Mouse (Mus musculus): Measurements from ENCODE around the gene Krt4. TPM values are rescaled to one million over a fixed set of nuclear protein-coding genes. Genes with fewer than 3 reads are reported as not detected.
A peak's percentile ranks its signal among the peaks of the same experiment; 100 is the strongest.

The Krt4 gene
- polyA plus RNA-seq, 1 experiment = 2.3 TPM

- no peak for DNase-seq (ENCODE audit: low read depth)
Measured at GRCm38 (mm10) chr15:101933024-101933423, 8.5 kb upstream of the Krt4 start.

GRCm38 (mm10) chr15:101929666-101930065 lies 5.1 kb upstream of the Krt4 start:
- TF ChIP-seq CTCF (IDR thresholded peaks at IDR 0.05; ENCODE audit: borderline replicate concordance, extremely low read depth, insufficient read depth, insufficient read length) (no peak), POLR2A (IDR thresholded peaks at IDR 0.05; ENCODE audit: borderline replicate concordance, extremely low read depth, insufficient read depth, insufficient read length, poor library complexity, severe bottlenecking) (no peak)
- DNase-seq (ENCODE audit: low read depth) = peak; percentile 14

More at GRCm38 (mm10) chr15:101933024-101933423, 8.5 kb upstream of the Krt4 start:
- TF ChIP-seq CTCF (IDR thresholded peaks at IDR 0.05; ENCODE audit: borderline replicate concordance, extremely low read depth, insufficient read depth, insufficient read length) = no peak
- TF ChIP-seq POLR2A (IDR thresholded peaks at IDR 0.05; ENCODE audit: borderline replicate concordance, extremely low read depth, insufficient read depth, insufficient read length, poor library complexity, severe bottlenecking) = no peak

GRCm38 (mm10) chr15:101929087-101929486 lies 4.6 kb upstream of the Krt4 start:
- TF ChIP-seq CTCF (IDR thresholded peaks at IDR 0.05; ENCODE audit: borderline replicate concordance, extremely low read depth, insufficient read depth, insufficient read length) = no peak
- TF ChIP-seq POLR2A (IDR thresholded peaks at IDR 0.05; ENCODE audit: borderline replicate concordance, extremely low read depth, insufficient read depth, insufficient read length, poor library complexity, severe bottlenecking) = no peak
- DNase-seq (ENCODE audit: low read depth) = no peak

- TF ChIP-seq CTCF (IDR thresholded peaks at IDR 0.05; ENCODE audit: borderline replicate concordance, extremely low read depth, insufficient read depth, insufficient read length) = no peak
- TF ChIP-seq POLR2A (IDR thresholded peaks at IDR 0.05; ENCODE audit: borderline replicate concordance, extremely low read depth, insufficient read depth, insufficient read length, poor library complexity, severe bottlenecking) = no peak
- no peak for DNase-seq (ENCODE audit: low read depth)
Measured at GRCm38 (mm10) chr15:101927340-101928080, 3.0 kb upstream of the Krt4 start.

- no peak for TF ChIP-seq POLR2A (IDR thresholded peaks at IDR 0.05; ENCODE audit: borderline replicate concordance, extremely low read depth, insufficient read depth, insufficient read length, poor library complexity, severe bottlenecking)
- DNase-seq (ENCODE audit: low read depth) = no peak
Measured at GRCm38 (mm10) chr15:101925041-101925440, 506 bp upstream of the Krt4 start.

GRCm38 (mm10) chr15:101922296-101922695 lies 2.2 kb downstream of the Krt4 start:
- DNase-seq (ENCODE audit: low read depth) = no peak
- no peak for TF ChIP-seq POLR2A (IDR thresholded peaks at IDR 0.05; ENCODE audit: borderline replicate concordance, extremely low read depth, insufficient read depth, insufficient read length, poor library complexity, severe bottlenecking)

GRCm38 (mm10) chr15:101916072-101916471 lies 8.5 kb downstream of the Krt4 start:
- DNase-seq (ENCODE audit: low read depth) = no peak

GRCm38 (mm10) chr15:101904849-101905248 lies 19.7 kb downstream of the Krt4 start:
- DNase-seq (ENCODE audit: low read depth) = no peak
- TF ChIP-seq POLR2A (IDR thresholded peaks at IDR 0.05; ENCODE audit: borderline replicate concordance, extremely low read depth, insufficient read depth, insufficient read length, poor library complexity, severe bottlenecking) (no peak), CTCF (IDR thresholded peaks at IDR 0.05; ENCODE audit: borderline replicate concordance, extremely low read depth, insufficient read depth, insufficient read length) (no peak)

More at GRCm38 (mm10) chr15:101916072-101916471, 8.5 kb downstream of the Krt4 start:
- no peak for TF ChIP-seq POLR2A (IDR thresholded peaks at IDR 0.05; ENCODE audit: borderline replicate concordance, extremely low read depth, insufficient read depth, insufficient read length, poor library complexity, severe bottlenecking)
- TF ChIP-seq CTCF (IDR thresholded peaks at IDR 0.05; ENCODE audit: borderline replicate concordance, extremely low read depth, insufficient read depth, insufficient read length) = no peak

- DNase-seq (ENCODE audit: low read depth) = no peak
- TF ChIP-seq POLR2A (IDR thresholded peaks at IDR 0.05; ENCODE audit: borderline replicate concordance, extremely low read depth, insufficient read depth, insufficient read length, poor library complexity, severe bottlenecking) (no peak), CTCF (IDR thresholded peaks at IDR 0.05; ENCODE audit: borderline replicate concordance, extremely low read depth, insufficient read depth, insufficient read length) (peak; percentile 6; the same call in 1 of the 2 replicates)
Measured at GRCm38 (mm10) chr15:101902171-101903149, 22.1 kb downstream of the Krt4 start.

GRCm38 (mm10) chr15:101895216-101895615 lies 29.3 kb downstream of the Krt4 start:
- no peak for TF ChIP-seq CTCF (IDR thresholded peaks at IDR 0.05; ENCODE audit: borderline replicate concordance, extremely low read depth, insufficient read depth, insufficient read length)
- TF ChIP-seq POLR2A (IDR thresholded peaks at IDR 0.05; ENCODE audit: borderline replicate concordance, extremely low read depth, insufficient read depth, insufficient read length, poor library complexity, severe bottlenecking) = no peak

GRCm38 (mm10) chr15:101892820-101893219 lies 31.7 kb downstream of the Krt4 start, which contains the start of gene Krt76:
Krt76 (minus strand) TSS chr15:101892920.
- no peak for DNase-seq (ENCODE audit: low read depth)
- no peak for TF ChIP-seq POLR2A (IDR thresholded peaks at IDR 0.05; ENCODE audit: borderline replicate concordance, extremely low read depth, insufficient read depth, insufficient read length, poor library complexity, severe bottlenecking)
- no peak for TF ChIP-seq CTCF (IDR thresholded peaks at IDR 0.05; ENCODE audit: borderline replicate concordance, extremely low read depth, insufficient read depth, insufficient read length)

More at GRCm38 (mm10) chr15:101895216-101895615, 29.3 kb downstream of the Krt4 start:
- DNase-seq (ENCODE audit: low read depth) = no peak

Data from brain, embryonic 14.5 days (tissue).